Mouse (Mus musculus): ENCODE measurements at regions not wholly inside any gene's neighbourhood (a gene's known extent, or its start where the extent isn't known, plus 50 kb on each side); places are given as distances from the start of the nearest gene placed in this dataset.

DNA sequence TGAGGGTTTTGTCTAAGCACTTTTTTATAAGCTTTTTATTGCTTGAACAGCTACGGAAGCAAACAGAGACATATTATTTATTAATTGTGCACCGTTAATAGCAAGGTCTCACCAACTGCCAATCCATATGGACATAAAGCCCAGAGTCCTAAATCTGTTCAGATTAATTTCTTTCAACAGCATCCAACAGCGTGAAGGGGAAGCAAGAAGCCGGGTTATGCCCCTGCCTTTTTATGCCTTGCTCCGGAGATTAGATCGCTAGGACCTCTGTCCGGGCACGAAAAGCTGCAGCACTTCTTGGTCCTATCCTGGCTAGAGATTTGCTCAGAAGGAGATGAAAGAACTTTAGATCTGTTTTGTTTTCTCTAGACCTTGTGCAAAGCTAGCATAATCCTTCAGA, 289.6 kb upstream of the Epha7 start:
- Histone ChIP-seq H3K9ac (ENCODE audit: low read depth, low read length) (no peak overlapping the region), H3K4me3 (ENCODE audit: low read length) (no peak overlapping the region), H3K36me3 (ENCODE audit: control insufficient read depth, insufficient read depth, low read length) (no peaks in the 10 kb centered on the region), H3K27me3 (replicated peaks; ENCODE audit: control insufficient read depth, insufficient read depth, low read length) (no peaks in the 10 kb centered on the region), H3K4me2 (ENCODE audit: low read depth, low read length) (no peak overlapping the region), H3K27ac (ENCODE audit: low read length) (no peak overlapping the region), H3K9me3 (ENCODE audit: control insufficient read depth, low read length) (no peaks in the 10 kb centered on the region), H3K4me1 (ENCODE audit: control insufficient read depth, insufficient read depth, low read length) (no peaks in the 10 kb centered on the region)
- ATAC-seq = no peak
- 59% methylated on average over 8 of the region's 8 CpGs for WGBS

DNA sequence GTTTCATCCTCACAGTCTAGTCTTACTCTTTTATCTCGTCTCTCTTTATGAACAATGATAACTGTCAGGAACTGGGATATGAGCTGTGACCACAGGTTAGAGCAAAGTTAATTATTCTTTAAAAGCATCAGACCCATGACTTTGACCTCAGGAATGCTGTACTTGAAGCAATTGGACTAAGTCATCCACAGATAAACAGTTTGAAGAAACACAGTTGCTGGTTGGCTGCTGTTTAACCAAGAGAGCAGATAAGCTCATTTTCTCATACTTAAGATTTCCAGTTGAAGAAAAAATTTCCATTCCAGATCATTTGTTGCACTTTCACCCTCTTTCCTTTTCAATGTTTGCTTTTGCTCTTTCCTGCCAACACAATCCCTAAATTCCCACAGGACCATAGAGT, 270.7 kb upstream of the Epha7 start:
- H3K4me3 ChIP-seq (ENCODE audit: low read length) = no peak overlapping the region
- ATAC-seq = peak; percentile 98
- H3K4me1 ChIP-seq (ENCODE audit: control insufficient read depth, insufficient read depth, low read length) = 0 out of 2 replicates have a peak, but pooled peaks cover 2% of the 10 kb centered on the region
- H3K27ac ChIP-seq (ENCODE audit: low read length) = no peak overlapping the region
- H3K9me3 ChIP-seq (ENCODE audit: control insufficient read depth, low read length) = no peaks in the 10 kb centered on the region
- WGBS = 14% methylated on average over 1 of the region's 1 CpGs
- no peak overlapping the region for H3K9ac ChIP-seq (ENCODE audit: low read depth, low read length)
- H3K4me2 ChIP-seq (ENCODE audit: low read depth, low read length) = no peak overlapping the region
- no peaks in the 10 kb centered on the region for H3K27me3 ChIP-seq (replicated peaks; ENCODE audit: control insufficient read depth, insufficient read depth, low read length)
- no peaks in the 10 kb centered on the region for H3K36me3 ChIP-seq (ENCODE audit: control insufficient read depth, insufficient read depth, low read length)

DNA sequence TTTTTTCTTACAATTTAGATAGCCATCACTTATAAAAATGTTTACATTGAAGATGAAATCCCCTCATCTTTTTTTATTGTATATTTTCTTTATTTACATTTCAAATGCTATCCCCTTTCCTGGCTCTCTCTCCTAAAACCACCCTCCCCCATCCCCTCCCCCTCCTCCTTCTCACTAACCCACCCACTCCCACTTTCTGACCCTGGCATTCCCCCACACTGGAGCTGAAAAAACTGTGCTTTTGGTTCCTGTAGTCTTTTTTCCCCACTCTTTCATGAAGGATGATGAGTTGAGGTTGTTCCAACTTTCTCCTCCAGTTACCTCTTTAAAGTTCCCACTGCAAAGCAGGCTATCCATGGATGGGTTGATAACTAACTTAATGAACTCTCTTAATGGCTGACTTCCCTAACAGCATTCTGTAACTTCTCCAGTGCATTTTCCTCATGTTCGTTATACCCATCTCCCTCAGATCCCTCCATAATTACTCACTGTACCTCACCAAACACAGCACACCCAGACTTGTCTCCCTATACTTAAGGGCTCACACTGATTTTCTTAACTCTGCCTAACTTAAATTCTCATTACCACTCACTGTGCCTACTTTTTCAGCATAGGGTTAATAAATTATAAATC, 270.1 kb upstream of the Epha7 start:
- no peak for ATAC-seq
- H3K9me3 ChIP-seq (ENCODE audit: control insufficient read depth, low read length) = no peaks in the 10 kb centered on the region
- no peak overlapping the region for H3K4me2 ChIP-seq (ENCODE audit: low read depth, low read length)
- no peak overlapping the region for H3K9ac ChIP-seq (ENCODE audit: low read depth, low read length)
- H3K4me1 ChIP-seq (ENCODE audit: control insufficient read depth, insufficient read depth, low read length) = 0 out of 2 replicates have a peak, but pooled peaks cover 2% of the 10 kb centered on the region
- H3K27ac ChIP-seq (ENCODE audit: low read length) = no peak overlapping the region; the same call in 1 of the 2 replicates
- WGBS = 64% methylated on average over 1 of the region's 1 CpGs
- H3K36me3 ChIP-seq (ENCODE audit: control insufficient read depth, insufficient read depth, low read length) = no peaks in the 10 kb centered on the region
- H3K27me3 ChIP-seq (replicated peaks; ENCODE audit: control insufficient read depth, insufficient read depth, low read length) = no peaks in the 10 kb centered on the region
- H3K4me3 ChIP-seq (ENCODE audit: low read length) = no peak overlapping the region

DNA sequence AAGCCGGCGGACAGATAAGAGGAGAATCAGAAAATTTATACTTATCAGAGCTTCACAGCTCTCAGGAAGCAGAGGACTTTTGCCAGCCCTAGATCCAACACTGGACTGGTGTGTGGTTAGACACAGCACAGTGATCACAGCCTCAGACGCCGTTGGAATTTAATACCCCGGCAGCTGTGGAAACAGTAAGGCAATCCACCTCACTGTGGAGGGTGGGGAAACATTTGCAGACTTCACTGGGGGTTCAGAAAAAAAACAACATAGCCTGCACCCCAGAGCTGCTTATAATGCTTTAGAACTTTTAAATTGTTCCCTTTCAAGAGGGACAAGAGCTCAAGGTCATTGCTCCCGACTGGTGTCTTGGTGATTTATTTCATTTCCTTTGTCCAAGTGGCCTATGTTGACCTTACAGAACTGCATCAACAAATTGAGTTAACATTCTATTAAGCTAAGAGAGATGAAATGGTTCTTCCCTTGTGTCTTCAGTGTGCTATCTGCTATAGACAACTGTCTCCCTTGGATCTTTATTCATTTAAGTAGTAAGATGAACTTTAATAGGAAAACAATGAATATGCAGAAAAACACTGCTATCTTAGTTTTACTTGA, 264.6 kb upstream of the Epha7 start:
- no peaks in the 10 kb centered on the region for H3K9me3 ChIP-seq (ENCODE audit: control insufficient read depth, low read length)
- no peak for ATAC-seq
- H3K27me3 ChIP-seq (replicated peaks; ENCODE audit: control insufficient read depth, insufficient read depth, low read length) = no peaks in the 10 kb centered on the region
- no peak overlapping the region for H3K4me3 ChIP-seq (ENCODE audit: low read length)
- H3K36me3 ChIP-seq (ENCODE audit: control insufficient read depth, insufficient read depth, low read length) = no peaks in the 10 kb centered on the region
- WGBS = 36% methylated on average over 6 of the region's 6 CpGs
- no peaks in the 10 kb centered on the region for H3K4me1 ChIP-seq (ENCODE audit: control insufficient read depth, insufficient read depth, low read length)
- H3K4me2 ChIP-seq (ENCODE audit: low read depth, low read length) = no peak overlapping the region
- H3K27ac ChIP-seq (ENCODE audit: low read length) = no peak overlapping the region
- H3K9ac ChIP-seq (ENCODE audit: low read depth, low read length) = no peak overlapping the region

DNA sequence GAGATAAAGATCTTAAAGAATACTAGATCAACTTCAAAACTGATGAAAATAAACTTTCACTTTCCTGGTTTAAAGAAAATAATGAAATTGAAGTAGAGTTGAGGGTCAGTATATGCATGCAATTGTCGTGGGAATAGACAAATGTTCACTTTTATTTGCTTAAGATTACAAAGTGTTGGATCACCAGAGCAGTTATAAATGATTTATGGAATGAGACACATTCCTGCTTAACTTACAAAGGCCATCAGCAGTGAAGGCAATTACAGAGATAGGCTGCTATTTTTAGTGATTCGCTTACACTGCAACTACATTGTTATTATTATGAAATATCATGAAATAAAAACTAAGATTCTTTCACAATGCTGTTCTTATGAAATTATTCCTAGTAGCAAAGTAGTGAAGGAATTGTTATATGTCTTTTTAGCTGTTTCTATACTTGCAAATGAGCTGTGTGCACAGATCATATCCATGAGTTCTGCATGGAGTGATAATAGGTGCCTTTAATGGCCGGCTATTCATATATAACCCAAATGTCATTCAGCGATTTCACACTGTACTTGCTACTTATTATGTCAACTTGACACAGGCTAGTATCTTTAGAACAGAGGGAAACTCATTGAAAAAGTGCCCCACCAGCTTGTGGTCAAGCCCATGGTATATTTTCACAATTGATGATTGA, 241.7 kb upstream of the Epha7 start:
- H3K27ac ChIP-seq (ENCODE audit: low read length) = no peak overlapping the region
- no peaks in the 10 kb centered on the region for H3K27me3 ChIP-seq (replicated peaks; ENCODE audit: control insufficient read depth, insufficient read depth, low read length)
- WGBS = 56% methylated on average over 4 of the region's 4 CpGs
- no peaks in the 10 kb centered on the region for H3K4me1 ChIP-seq (ENCODE audit: control insufficient read depth, insufficient read depth, low read length)
- no peaks in the 10 kb centered on the region for H3K36me3 ChIP-seq (ENCODE audit: control insufficient read depth, insufficient read depth, low read length)
- no peak overlapping the region for H3K4me3 ChIP-seq (ENCODE audit: low read length)
- H3K9me3 ChIP-seq (ENCODE audit: control insufficient read depth, low read length) = no peaks in the 10 kb centered on the region
- peak; percentile 77 for ATAC-seq
- no peak overlapping the region for H3K4me2 ChIP-seq (ENCODE audit: low read depth, low read length)
- H3K9ac ChIP-seq (ENCODE audit: low read depth, low read length) = no peak overlapping the region

DNA sequence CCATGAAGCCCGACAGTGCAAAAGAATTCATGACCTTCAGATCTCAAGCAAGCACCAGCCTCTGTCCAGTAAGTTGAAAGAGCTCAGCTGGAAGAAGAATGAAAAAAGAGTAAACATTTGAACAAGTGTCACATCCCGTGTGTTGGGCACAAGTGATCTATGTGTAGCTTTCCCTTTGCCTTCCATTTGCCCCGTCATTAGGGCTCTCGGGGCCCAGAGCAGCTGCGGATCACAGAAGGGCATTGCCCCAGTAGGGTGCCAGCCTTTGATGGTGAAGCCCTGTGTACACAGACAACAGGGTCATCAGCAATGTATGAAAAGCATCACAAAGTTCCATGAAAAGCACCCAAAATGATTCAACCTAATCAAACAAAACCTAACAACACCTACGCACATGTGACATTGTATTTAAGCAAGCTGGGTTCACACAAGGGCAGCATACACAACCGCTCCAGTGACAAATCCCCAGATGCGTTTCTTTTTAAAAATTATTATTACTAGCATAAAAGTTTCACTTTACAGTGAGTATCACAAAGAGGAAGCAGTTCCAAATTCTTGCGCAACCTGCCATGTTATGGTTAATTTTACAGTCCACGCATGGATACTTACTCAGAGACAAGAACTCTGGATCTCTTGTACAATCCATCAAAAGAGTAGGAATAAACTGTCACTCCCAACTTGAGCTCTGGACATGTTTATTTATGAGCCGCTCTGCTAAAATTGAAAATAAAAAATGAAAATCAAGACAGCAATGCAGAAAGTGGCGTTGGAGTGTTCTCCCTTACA, 224.0 kb upstream of the Epha7 start:
- no peak for ATAC-seq
- no peaks in the 10 kb centered on the region for H3K4me1 ChIP-seq (ENCODE audit: control insufficient read depth, insufficient read depth, low read length)
- H3K9ac ChIP-seq (ENCODE audit: low read depth, low read length) = no peak overlapping the region
- H3K4me2 ChIP-seq (ENCODE audit: low read depth, low read length) = no peak overlapping the region
- H3K9me3 ChIP-seq (ENCODE audit: control insufficient read depth, low read length) = no peaks in the 10 kb centered on the region
- no peak overlapping the region for H3K27ac ChIP-seq (ENCODE audit: low read length)
- 68% methylated on average over 12 of the region's 12 CpGs for WGBS
- H3K36me3 ChIP-seq (ENCODE audit: control insufficient read depth, insufficient read depth, low read length) = no peaks in the 10 kb centered on the region
- no peaks in the 10 kb centered on the region for H3K27me3 ChIP-seq (replicated peaks; ENCODE audit: control insufficient read depth, insufficient read depth, low read length)
- no peak overlapping the region for H3K4me3 ChIP-seq (ENCODE audit: low read length)

Data from intestine, embryonic 16.5 days (tissue).